Mouse (Mus musculus) midbrain, embryonic 14.5 days (tissue): Measurements from ENCODE around the gene Casc1. TPM values are rescaled to one million over a fixed set of nuclear protein-coding genes. Genes with fewer than 3 reads are reported as not detected.

ENCODE experiments used
- ATAC-seq: fragments of 200-750 bp; cut with Nextera tagmentation; 2 replicates; pipeline ENCODE4 v1.8.0; 2017; ENCODE audit warnings: moderate number of reproducible peaks, moderate library complexity; ENCODE audit not compliant: low FRiP score, low TSS enrichment
- DNase-seq: peaks from one replicate; pipeline ENCODE4 v3.0.0-alpha.2; 2015
- H3K27ac ChIP-seq: fragments of 300-500 bp; sonication (generic); replicated peaks from 2 replicates; pipeline ENCODE4 v1.5.1; 2014; ENCODE audit warnings: mild to moderate bottlenecking, low read depth, low read length, moderate library complexity
- H3K27me3 ChIP-seq: fragments of 300-500 bp; sonication (generic); 2 replicates; pipeline ENCODE4 v1.6.1; 2014; ENCODE audit warnings: low read length, control low read depth, mixed read lengths; ENCODE audit not compliant: control insufficient read depth, insufficient read depth
- H3K36me3 ChIP-seq: fragments of 300-500 bp; sonication (generic); 2 replicates; pipeline ENCODE4 v1.6.1; 2014; ENCODE audit warnings: low read length, control low read depth; ENCODE audit not compliant: control insufficient read depth, insufficient read depth
- H3K4me1 ChIP-seq: fragments of 300-500 bp; sonication (generic); 2 replicates; pipeline ENCODE4 v1.6.1; 2014; ENCODE audit warnings: mild to moderate bottlenecking, antibody characterized with exemption, low read length, control low read depth; ENCODE audit not compliant: control insufficient read depth, insufficient read depth
- H3K4me2 ChIP-seq: fragments of 300-500 bp; sonication (generic); 2 replicates; pipeline ENCODE4 v1.6.1; 2014; ENCODE audit warnings: mild to moderate bottlenecking, low read length, moderate library complexity
- H3K4me3 ChIP-seq: fragments of 300-500 bp; sonication (generic); replicated peaks from 2 replicates; pipeline ENCODE4 v1.5.1; 2014; ENCODE audit warnings: low read depth, low read length
- H3K9ac ChIP-seq: fragments of 300-500 bp; sonication (generic); replicated peaks from 2 replicates; pipeline ENCODE4 v1.6.1; 2014; ENCODE audit warnings: mild to moderate bottlenecking, low read length, moderate library complexity
- H3K9me3 ChIP-seq: fragments of 300-500 bp; sonication (generic); 2 replicates; pipeline ENCODE4 v1.6.1; 2016; ENCODE audit warnings: low read length, control low read depth, mixed read lengths; ENCODE audit not compliant: control insufficient read depth
- WGBS: fragments of 180-500 bp; shearing (Covaris S2); extraction: QIAGEN DNeasy Blood & Tissue Kit; methylation state at CpG from one replicate; pipeline ENCODE4 v1.1.7; 2014; 5-methylcytosine and 5-hydroxymethylcytosine counted together
- polyA plus RNA-seq: library from polyadenylated mRNA; unstranded; fragments of >200 nt; fragmentation: Nextera tagmentation; extraction: Ambion mirVana; gene quantifications from 2 replicates; pipeline ENCODE4 v1.2.1, GENCODE M21; 2014

Casc1 gene
- polyA plus RNA-seq, 1 experiment from 2014 or later: 0.46 TPM

DNA sequence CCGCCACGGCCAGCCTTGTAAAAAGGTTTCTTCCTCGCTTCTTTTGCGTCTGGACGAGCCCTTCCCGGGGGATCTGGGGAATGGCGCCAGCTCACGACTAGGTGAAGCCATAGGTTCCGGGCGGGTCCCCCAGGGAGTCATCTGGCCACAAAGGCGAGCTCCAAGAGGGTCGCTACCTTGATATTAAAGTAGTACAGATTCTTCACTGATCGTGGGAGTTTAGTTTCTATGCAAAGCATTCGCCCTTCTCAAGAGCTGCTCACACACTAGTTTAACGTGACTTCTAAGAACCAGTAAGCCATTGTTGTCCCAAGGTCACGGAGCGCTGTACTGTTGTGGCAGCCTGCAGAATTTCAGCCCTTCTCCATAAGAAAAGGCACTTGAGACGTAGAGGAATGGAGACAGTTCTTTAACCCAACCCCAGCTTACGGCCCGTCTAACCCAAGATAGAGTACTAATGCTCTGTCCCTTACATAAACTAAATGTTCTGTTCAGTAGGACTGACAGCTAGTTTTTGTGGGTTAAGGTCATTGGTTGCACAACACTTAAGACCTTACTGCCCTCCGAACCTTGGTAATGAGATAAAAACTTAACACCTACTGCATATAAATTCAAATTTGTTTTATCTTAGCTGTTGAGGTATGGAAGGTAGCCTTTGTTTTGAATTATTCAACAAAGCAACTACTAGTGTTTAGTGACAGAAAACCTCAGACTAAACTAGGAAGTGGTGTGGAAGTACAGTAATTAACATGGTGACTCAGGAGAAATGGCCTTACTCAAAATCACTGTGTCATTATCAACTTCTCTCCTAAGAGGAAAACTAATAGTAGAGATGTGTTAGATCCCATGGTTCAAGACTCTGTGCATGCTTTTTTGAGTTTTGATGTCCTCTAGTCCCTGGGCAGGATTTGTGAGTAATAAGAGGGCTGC, 836 bp upstream of the Casc1 start:
- no peak for DNase-seq
- ATAC-seq: peak; percentile 47; the same call in 1 of the 2 replicates
- Histone ChIP-seq H3K4me3 (peak overlapping the region; percentile 76), H3K36me3 (0 out of 2 replicates have a peak, but pooled peaks cover 4% of the 10 kb centered on the region), H3K27ac (peak overlapping the region; percentile 95), H3K4me2 (peak overlapping the region; percentile 53), H3K27me3 (no peaks in the 10 kb centered on the region), H3K9ac (peak overlapping the region; percentile 86), H3K4me1 (peaks cover 14% of the 10 kb centered on the region; the same call in 1 of the 2 replicates), H3K9me3 (no peaks in the 10 kb centered on the region)
- 3% methylated on average over 21 of the region's 21 CpGs for WGBS

DNA sequence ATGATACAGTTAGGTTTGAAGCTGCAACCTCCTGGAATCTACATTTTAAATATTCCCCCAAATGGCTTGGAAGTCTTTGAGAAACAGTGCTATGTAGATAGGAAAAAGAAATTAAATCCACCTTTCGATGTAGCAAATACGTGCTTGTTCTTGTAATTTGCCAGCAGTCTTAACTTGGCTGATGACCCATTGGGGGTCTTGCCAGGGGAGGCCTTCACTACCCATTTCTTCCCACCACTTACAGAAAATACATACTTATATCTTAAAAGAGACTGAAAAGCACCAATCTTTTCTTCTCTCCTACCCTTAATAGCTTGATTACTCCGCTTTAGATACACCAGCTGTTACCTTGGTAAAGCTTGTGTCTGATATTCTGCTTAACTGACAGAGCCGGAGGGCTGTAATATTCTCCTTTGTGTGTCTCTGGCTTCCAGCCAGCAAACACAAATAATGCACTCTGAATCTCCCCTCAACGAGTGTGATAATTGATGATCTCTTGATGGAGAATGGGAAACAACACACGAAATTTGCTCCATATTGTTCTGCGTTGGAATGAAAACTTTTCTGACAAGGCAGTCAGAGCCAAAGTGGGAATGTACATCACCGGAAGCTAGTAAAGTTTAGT, 637 bp downstream of the Casc1 start:
- H3K9ac ChIP-seq: no peak overlapping the region
- H3K4me2 ChIP-seq: peak overlapping the region; percentile 53
- H3K36me3 ChIP-seq: no peaks in the 10 kb centered on the region
- no peaks in the 10 kb centered on the region for H3K27me3 ChIP-seq
- DNase-seq (peak; percentile 32), ATAC-seq (no peak)
- peak overlapping the region; percentile 45 for H3K27ac ChIP-seq
- 36% methylated on average over 8 of the region's 8 CpGs for WGBS
- peak overlapping the region; percentile 76 for H3K4me3 ChIP-seq
- peaks cover 14% of the 10 kb centered on the region; the same call in 1 of the 2 replicates for H3K4me1 ChIP-seq
- no peaks in the 10 kb centered on the region for H3K9me3 ChIP-seq

DNA sequence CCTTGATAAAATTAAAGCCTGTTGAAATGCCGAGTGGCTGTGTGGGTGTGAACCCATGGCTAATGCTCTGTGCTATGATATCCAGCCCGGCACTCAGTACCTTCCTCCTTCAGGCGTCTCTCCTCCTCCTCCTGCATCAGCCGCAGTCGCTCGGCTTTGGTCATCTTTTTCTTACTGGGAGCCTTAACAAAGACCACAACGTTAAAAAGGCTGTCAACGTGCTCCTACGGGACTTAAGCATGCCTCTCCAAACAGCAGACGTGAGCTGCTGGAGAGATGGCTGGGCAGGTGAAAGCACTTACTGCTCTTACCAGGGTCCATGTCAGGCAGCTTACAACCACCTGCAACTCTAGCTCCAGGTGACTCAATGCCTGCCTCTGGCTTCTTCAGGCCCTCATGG, 5.7 kb downstream of the Casc1 start:
- no peak for DNase-seq
- 71% methylated on average over 10 of the region's 10 CpGs for WGBS
- Histone ChIP-seq H3K36me3 (no peaks in the 10 kb centered on the region), H3K4me2 (no peak overlapping the region), H3K27me3 (no peaks in the 10 kb centered on the region), H3K4me3 (no peak overlapping the region), H3K27ac (no peak overlapping the region), H3K9ac (no peak overlapping the region), H3K9me3 (no peaks in the 10 kb centered on the region), H3K4me1 (peaks cover under 1% of the 10 kb centered on the region; the same call in 1 of the 2 replicates)
- ATAC-seq: no peak

DNA sequence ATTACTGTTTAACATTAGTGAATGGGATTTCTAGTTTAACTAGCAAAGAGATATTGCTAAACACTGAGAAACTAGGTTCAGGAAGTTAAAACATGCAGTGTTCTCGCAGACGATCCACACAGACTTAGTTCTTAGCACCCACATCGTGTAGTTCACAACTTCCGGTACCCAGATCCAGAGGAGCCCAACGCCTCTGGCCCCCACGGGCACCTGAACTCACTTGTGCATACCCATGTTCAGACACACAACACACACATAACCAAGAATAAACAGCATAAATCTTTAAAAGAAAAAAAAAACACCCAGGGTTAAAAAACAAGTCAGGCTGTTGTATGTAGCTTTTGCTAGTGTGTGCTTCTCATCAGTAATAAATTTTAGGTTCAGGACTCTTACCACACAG, 6.4 kb downstream of the Casc1 start:
- WGBS: 93% methylated on average over 6 of the region's 6 CpGs
- no peak for DNase-seq
- Histone ChIP-seq H3K27me3 (no peaks in the 10 kb centered on the region), H3K4me3 (no peak overlapping the region), H3K27ac (no peak overlapping the region), H3K36me3 (no peaks in the 10 kb centered on the region), H3K4me1 (no peaks in the 10 kb centered on the region), H3K9ac (no peak overlapping the region), H3K9me3 (no peaks in the 10 kb centered on the region), H3K4me2 (no peak overlapping the region)
- no peak for ATAC-seq

DNA sequence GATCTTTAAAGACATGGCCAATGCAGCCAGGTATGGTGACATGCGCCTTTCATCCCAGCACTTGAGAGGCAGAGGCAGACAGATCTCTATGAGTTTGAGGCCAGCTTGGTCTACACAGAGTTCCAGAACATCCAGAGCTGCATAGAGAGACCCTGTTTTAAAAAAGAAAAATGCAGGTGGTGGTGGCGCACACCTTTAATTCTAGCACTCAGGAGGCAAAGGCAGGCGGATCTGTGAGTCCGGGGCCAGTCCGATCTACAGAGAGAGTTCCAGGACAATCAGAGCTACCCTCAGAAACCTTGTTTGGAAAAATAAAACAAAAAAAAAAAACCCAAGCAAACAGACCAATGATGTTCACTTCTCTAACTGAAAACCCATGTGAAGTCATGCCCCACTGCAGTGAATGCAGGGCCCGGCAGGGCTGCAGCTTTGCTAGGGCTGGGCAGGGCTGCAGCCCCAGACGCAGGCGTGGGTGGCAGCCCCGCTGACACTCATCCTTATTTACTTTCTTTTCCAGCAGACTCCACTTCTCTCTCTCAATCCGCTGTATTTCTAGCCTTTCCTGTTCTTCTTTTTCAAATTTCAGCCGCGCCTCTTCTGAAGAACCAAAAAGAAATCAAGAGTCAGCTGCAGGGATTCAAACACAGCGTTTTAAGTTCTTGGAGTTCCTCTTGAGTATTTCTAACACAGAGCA, 8.2 kb downstream of the Casc1 start:
- no peak overlapping the region for H3K27ac ChIP-seq
- DNase-seq (no peak), ATAC-seq (no peak)
- H3K9ac ChIP-seq: no peak overlapping the region
- no peaks in the 10 kb centered on the region for H3K4me1 ChIP-seq
- no peak overlapping the region for H3K4me3 ChIP-seq
- no peaks in the 10 kb centered on the region for H3K9me3 ChIP-seq
- H3K36me3 ChIP-seq: no peaks in the 10 kb centered on the region
- H3K27me3 ChIP-seq: no peaks in the 10 kb centered on the region
- 84% methylated on average over 13 of the region's 13 CpGs for WGBS
- H3K4me2 ChIP-seq: no peak overlapping the region

DNA sequence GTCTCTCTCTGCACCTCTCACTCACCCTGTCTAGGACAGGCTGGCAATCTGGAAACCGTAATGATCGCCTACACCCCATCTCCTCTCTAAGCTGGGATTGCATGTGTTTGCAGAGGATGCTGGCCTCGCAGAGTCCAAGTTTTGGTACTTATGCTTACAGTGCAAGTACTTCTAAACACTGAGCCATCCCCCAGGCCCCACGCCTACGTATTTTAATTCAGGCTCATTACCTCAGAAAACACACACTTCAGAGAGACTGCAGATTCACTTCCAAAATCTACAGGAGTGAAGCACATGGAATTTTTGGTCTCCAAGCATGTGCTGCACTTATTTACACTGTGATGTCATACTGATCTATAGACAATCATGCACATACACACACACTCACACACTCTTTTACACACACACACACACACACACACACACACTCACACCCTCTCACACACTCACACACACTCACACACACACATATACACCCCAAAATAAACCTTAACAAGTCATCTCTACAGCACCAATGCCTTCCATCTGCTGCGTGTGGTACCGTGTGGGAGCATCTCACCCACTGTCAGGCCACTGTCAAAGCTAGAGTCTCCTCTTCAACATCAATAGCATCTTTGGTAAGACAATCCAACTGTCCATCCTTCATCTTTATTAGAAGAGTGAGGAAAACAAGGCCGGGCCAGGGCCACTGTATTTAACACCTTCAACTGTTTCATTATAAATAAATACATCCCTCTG, 12.7 kb downstream of the Casc1 start:
- no peak overlapping the region for H3K9ac ChIP-seq
- no peaks in the 10 kb centered on the region for H3K27me3 ChIP-seq
- 93% methylated on average over 8 of the region's 8 CpGs for WGBS
- no peak for DNase-seq
- H3K9me3 ChIP-seq: no peaks in the 10 kb centered on the region
- no peak for ATAC-seq
- H3K27ac ChIP-seq: no peak overlapping the region
- H3K36me3 ChIP-seq: no peaks in the 10 kb centered on the region
- H3K4me1 ChIP-seq: no peaks in the 10 kb centered on the region
- H3K4me3 ChIP-seq: no peak overlapping the region
- no peak overlapping the region for H3K4me2 ChIP-seq

DNA sequence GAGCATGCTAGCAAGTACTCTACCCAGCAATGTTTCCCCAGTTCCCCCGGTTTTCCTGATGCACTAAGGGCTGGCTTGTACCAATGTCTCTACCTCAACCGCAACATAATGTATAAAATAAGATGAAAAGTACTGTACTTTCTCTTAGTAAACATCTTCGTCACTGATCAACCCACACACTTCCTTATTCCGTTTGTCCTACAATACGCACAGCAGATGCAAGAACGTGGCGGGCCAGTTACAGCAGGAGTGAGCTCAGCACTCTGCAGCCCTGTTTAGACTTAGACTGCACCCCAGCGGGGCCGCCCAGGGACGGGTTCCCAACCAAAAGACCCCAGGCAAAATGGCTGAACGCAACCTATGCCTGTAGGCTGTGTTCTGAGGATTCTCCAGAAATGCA, 17.4 kb downstream of the Casc1 start:
- H3K27me3 ChIP-seq: no peaks in the 10 kb centered on the region
- DNase-seq (no peak), ATAC-seq (no peak)
- H3K4me3 ChIP-seq: no peak overlapping the region
- H3K4me1 ChIP-seq: no peaks in the 10 kb centered on the region
- H3K9ac ChIP-seq: no peak overlapping the region
- H3K36me3 ChIP-seq: no peaks in the 10 kb centered on the region
- WGBS: 88% methylated on average over 11 of the region's 11 CpGs
- no peak overlapping the region for H3K4me2 ChIP-seq
- no peak overlapping the region for H3K27ac ChIP-seq
- H3K9me3 ChIP-seq: no peaks in the 10 kb centered on the region

DNA sequence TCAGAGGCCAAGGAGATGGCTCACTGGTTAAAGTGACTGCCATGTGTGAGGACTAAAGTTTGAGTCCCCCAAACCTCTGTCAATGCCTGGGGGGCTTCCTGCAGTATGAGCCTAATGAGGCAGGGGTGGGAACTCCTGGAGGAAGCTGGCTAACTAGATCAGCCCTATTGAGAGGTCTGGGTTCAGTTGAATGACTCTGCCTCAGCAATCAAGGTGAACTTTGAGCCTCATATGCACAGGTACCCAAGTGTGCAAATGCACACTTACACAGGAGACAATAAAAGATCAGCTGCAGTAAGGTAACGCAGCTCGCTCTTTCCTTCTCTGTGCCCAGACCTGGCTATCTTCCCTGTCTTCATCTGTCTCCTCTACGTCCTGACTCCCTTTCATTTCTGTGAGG, 17.8 kb downstream of the Casc1 start:
- H3K4me1 ChIP-seq: no peaks in the 10 kb centered on the region
- H3K9me3 ChIP-seq: no peaks in the 10 kb centered on the region
- 87% methylated on average over 3 of the region's 3 CpGs for WGBS
- H3K27ac ChIP-seq: no peak overlapping the region
- H3K4me3 ChIP-seq: no peak overlapping the region
- no peaks in the 10 kb centered on the region for H3K27me3 ChIP-seq
- no peaks in the 10 kb centered on the region for H3K36me3 ChIP-seq
- no peak overlapping the region for H3K4me2 ChIP-seq
- DNase-seq (no peak), ATAC-seq (no peak)
- no peak overlapping the region for H3K9ac ChIP-seq
